Mouse (Mus musculus) kidney, adult 8-10 months (tissue): ENCODE data around the gene Apom.

Experiments used
- DNase-seq, 2 experiments: peaks; one replicate each; pipeline ENCODE4 v3.0.0; 2022

Gene Apom

GRCm38 (mm10) chr17:35131500-35132173, at the start of gene Apom:
Gene Apom (minus strand): TSS chr17:35132050.
- peak in 1 of 2 experiments; percentile 41 for DNase-seq

DNA sequence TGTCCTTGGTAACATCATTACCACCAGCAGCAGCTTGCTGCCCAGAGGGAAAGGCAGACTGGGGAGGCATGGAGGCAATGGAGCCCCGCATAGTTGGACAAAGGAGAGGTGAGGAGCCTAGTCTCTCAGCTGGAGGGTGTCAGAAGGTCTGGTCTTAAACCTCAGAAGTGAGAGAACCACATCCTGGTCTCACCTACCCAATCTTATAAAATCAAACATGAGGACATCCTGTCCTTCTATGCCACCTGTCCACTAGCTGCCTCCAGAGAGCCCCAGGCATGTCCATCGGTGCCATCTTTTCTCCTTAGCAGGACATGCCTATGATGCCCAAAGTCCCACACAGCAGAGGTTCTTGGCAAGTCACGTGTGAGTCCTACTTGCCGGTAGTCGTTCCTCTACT, 48.2 kb upstream of the Apom start:
- no peak for DNase-seq

GRCm38 (mm10) chr17:35178528-35178927, 46.7 kb upstream of the Apom start:
- DNase-seq: peak; percentile 62 to 79

- no peak for DNase-seq
Observed at GRCm38 (mm10) chr17:35175968-35176367, 44.1 kb upstream of the Apom start, which contains the start of gene Aif1. Gene Aif1 (minus strand): TSS chr17:35176068.

DNA sequence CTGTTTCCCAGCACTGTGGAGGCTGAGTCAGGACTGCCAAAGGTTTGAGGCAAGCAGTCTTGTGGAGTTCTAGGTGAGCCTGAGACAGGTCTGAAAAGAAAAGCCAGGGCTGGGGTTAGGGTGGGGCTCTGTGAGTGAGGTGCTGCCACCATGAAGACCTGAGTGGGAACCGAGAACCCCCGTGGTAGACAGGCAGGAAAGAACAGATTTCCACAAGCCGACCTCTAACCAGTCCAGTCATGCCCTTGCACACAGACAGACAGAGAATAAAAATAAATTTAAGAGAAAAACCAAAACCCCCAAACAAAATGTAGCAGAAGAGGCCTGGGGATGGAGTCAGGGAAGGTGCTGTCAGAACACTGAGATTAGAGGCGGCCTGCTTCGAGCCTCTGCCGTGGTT, 43.5 kb upstream of the Apom start:
- DNase-seq: no peak

DNA sequence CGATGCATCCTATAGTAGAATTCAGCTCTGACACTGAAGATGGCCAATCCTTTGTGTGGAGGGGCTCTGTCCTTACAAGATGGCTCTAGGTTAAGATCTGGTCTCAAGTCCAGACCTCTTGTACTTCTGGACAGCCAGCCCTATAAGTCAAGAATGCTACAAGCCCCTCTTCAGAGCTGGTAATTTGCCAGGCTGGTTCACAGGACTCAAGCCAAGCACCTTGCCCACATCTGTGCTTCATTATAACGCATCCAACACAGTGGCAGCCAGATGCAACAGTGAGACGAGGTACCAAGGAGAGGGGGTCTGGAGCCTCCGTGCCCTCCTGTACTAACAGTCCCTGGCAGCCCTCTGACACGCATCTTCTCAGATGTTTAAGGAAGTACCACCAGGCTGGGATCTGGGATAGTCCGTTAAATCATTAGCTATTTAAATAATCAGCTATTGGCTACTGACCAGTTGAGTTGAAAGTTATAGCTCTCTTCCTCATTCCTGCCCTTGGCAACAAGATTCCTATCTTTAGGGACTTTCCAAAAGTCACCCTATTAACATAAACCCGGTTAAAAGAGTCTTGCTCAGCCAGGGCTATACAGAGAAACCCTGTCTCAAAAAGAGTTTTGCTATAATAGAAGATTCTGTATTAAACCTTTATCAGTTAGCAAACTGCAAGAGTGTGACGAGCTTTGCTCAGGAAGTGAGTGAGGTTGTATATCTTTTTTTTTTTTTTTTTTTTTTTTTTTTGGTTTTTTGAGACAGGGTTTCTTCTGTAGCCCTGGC, 42.5 kb upstream of the Apom start:
- no peak for DNase-seq

DNA sequence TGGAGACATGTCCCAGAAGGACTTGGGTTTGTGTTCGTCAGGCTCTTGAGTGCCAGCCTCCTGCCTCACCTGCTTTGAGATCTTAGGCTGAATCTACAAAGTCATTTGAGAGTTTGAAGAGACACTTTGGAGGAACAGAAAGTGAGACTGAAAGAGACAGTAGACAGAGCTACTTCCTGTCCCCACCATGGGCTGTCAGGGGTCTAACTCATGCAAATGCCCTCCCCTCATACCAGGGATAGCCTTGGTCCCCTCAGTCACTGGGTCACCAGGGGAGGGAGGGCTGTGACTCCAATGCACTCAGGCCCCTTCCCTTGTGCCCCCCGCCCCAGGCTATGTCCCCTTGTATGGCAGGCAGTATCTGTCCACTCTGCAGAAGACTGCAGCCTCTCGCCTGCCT, 41.5 kb upstream of the Apom start:
- DNase-seq: no peak

DNA sequence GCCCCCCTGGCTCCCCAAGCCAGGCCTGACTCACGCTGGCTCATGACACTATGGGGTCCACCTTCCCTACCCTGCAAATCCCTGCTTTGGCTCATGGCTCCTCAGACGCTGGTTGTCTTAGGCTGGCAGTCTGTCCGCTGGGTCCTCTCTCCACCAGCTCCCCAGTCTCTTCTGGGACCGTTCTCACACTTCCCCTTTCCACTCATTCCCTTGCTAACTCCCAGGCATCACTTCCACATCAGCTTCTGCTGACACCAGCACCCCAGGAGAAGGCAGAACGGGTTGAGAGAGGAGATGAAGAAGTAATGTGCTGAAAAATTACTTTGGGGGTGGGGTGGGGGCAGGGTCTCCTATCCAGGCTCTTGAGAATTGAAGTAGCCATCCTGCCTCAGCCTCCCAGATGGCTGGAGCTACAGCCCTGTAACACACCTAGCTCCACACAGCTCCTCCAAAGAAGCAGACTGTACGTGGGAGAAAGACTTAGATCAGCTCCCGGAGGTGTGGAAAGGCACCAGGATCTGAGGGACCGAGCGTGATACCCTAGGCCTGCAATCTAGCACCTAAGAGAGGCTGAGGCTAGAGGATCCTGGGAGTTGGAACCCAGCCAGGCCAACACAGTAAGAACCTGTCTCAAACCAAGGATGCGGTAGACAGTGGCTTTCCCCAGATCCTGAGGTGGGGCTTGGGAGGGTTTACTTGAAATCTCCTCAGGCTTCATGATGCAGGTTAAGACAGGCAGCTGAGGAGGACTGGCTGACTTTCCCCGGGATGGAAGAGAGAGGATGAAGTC, 40.8 kb upstream of the Apom start:
- DNase-seq: no peak

GRCm38 (mm10) chr17:35168541-35169207, 36.8 kb upstream of the Apom start:
- DNase-seq: no peak

- DNase-seq: no peak
Observed at GRCm38 (mm10) chr17:35167794-35168193, 35.9 kb upstream of the Apom start.

DNA sequence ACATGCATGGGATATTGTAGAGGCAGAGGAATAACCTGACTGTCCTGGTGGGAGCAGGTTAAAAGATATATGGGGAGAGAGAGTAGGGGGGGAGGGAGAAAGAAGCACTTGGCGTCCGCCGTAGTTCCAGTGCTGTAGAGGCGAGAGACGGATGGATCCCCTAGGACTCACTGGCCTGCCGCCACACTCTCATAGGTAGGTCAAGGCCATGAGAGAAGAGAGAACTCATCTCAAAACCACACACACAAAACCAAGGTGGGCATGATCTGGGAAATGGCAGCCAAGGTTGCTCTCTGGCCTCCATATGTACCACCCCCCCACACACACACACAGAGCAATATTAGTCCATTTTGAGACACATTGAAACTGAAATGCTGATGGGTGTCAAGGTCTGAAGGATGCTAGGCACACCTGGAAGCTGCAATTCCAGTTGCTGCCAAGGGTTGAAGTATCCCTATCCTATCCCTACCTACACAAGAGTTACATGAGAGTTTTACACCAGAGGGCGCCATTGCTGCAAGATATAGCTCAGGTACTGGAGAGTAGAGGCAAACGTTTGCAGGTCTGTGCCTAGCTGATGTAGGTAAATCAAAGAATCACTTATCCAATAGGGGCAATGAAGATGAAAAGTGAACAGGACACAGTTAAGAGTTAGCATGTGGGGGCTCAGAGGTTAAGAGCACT, 34.6 kb upstream of the Apom start:
- DNase-seq: peak; percentile 82

GRCm38 (mm10) chr17:35165451-35166155, 33.8 kb upstream of the Apom start:
- peak in 1 of 2 experiments; percentile 28 for DNase-seq

- DNase-seq: peak; percentile 97 to 99
Observed at GRCm38 (mm10) chr17:35164568-35165450, 33.0 kb upstream of the Apom start, which contains the start of gene Prrc2a. Gene Prrc2a (minus strand): TSS chr17:35164897.

- no peak for DNase-seq
Observed at GRCm38 (mm10) chr17:35164218-35164567, 32.3 kb upstream of the Apom start.

DNA sequence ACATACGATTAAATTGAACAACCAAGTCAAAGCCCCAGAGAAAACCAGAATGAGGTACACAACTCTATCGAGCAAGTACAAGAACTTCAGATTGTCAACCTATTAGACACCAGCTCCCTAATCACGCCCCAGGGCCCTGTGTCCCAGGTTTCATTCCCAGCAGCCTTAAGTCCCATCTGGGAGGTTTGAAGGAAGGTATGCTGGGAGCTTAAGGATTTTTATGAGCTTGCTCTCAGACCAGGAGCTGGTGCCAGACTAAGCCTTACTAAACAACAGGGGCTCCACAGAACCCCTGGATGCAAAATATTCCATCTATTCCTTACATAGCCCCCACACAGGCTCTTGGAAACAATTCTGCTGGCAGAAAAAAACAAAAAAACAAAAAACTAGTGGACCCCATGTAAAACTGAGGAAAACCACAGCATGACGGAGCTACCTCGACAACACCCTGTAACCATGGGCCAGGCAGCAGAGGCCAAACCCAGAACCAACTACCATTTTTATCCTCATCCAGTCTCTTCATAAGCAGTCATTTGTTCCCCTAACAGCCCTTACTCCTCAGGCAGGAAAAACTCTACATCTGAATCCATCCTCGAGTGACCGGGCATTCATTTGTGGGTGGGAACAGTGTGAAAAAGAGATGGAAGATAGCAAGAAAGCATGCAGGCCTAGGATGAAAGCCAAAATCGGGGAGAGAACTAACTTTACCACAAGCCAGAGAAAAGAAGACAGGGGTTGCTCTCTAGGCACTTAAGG, 31.7 kb upstream of the Apom start:
- peak in 1 of 2 experiments; percentile 28 for DNase-seq

GRCm38 (mm10) chr17:35162730-35163129, 30.9 kb upstream of the Apom start:
- DNase-seq: peak; percentile 51 to 57

GRCm38 (mm10) chr17:35162121-35162520, 30.3 kb upstream of the Apom start:
- DNase-seq: no peak

DNA sequence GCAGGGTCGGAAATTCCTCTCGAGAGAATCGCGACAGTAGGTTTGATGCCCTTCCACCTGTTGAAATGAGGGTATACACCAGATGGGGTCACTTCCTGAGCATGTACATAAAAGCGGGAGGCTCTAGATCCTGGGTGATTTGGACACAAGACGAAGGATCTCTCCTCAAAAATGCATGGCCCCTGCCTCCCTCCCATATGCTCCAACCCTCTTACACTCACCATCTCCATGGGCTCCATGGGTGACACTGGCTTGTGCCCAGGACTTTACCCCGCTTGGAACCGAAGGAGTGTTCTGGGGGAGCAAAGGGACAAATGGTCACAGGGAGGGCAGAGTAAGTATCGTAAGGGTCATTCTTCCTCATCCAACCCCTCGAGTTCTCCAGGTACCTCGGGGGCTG, 29.6 kb upstream of the Apom start:
- no peak for DNase-seq

DNA sequence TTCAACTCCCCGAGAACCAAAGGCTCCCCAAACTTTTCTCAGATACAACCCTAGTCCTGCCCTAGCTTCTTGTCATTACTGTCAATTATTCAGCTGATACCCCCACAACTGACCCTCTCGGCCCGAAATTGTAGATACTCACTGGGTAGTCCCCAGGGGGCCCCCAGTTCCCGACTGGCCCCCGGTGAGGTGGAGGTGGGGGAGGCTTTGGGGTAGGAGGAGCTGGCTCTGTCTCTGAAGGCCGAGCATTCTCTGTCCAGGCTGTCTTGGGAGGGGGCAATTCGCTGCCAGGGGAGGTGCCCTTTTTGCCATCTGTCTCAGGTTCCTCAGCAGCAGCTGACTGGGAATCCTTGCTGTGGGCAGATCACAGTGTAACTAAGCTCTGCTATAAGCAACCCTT, 27.8 kb upstream of the Apom start:
- DNase-seq: no peak
